Mouse (Mus musculus): ENCODE data around the gene Calm4. TPM values are rescaled to one million over a fixed set of nuclear protein-coding genes. Genes with fewer than 3 reads are reported as not detected.
"Not testable (repeated sequence)": the region's sequence is repeated elsewhere in the genome, so short reads cannot be mapped to it uniquely, and the experiment has no call there.

Calm4 gene
- polyA plus RNA-seq, 1 experiment, result not detected

DNA sequence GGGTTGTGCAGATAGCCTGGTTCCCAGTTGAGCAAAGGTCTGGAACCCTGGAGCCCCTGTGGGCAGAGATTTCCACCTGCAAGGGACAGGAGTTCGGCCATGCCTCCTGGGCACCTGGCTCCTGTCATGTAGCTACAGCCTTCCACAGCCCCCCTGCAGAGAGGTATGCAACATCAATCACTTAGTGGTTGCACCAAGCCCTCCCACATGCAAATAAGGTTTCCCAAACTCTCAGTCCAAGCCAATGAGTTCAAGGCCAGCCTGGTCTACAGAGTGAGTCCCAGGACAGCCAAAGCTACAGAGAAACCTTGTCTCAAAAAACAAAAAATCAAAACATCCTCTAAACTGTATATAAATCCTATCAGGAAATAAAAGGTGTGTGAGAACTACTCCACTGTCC, 12.8 kb downstream of the Calm4 start:
- no peak overlapping the region for H3K4me3 ChIP-seq (ENCODE audit: insufficient read depth, low read depth, low read length)
- no peak overlapping the region for H3K27ac ChIP-seq (ENCODE audit: insufficient read depth, low read depth, low read length)
- no peaks in the 10 kb centered on the region for H3K4me1 ChIP-seq (ENCODE audit: control insufficient read depth, insufficient read depth, low read length)
- TF ChIP-seq POLR2A (IDR thresholded peaks at IDR 0.05; ENCODE audit: insufficient read depth, low read depth, low read length) (no peak), CTCF (IDR thresholded peaks at IDR 0.05; ENCODE audit: insufficient read depth, low read depth, low read length) (no peak)
- WGBS, result 82% methylated on average over 1 of the region's 1 CpGs

GRCm38 (mm10) chr13:3853648-3854333, 16.2 kb downstream of the Calm4 start, which contains the start of gene Calm5:
Gene Calm5, plus strand, starts transcription at chr13:3854173.
- H3K4me1 ChIP-seq (ENCODE audit: control insufficient read depth, insufficient read depth, low read length); H3K27ac ChIP-seq (ENCODE audit: insufficient read depth, low read depth, low read length); H3K4me3 ChIP-seq (ENCODE audit: insufficient read depth, low read depth, low read length): not testable (repeated sequence)
- 87% methylated on average over 3 of the region's 3 CpGs for WGBS

- Histone ChIP-seq H3K4me1 (ENCODE audit: control insufficient read depth, insufficient read depth, low read length) (no peaks in the 10 kb centered on the region), H3K4me3 (ENCODE audit: insufficient read depth, low read depth, low read length) (no peak overlapping the region), H3K27ac (ENCODE audit: insufficient read depth, low read depth, low read length) (no peak overlapping the region)
- TF ChIP-seq CTCF (IDR thresholded peaks at IDR 0.05; ENCODE audit: insufficient read depth, low read depth, low read length) (no peak), POLR2A (IDR thresholded peaks at IDR 0.05; ENCODE audit: insufficient read depth, low read depth, low read length) (no peak)
- WGBS, result 84% methylated on average over 2 of the region's 2 CpGs
These were observed 17.3 kb downstream of the Calm4 start for GRCm38 (mm10) chr13:3854856-3855255.

DNA sequence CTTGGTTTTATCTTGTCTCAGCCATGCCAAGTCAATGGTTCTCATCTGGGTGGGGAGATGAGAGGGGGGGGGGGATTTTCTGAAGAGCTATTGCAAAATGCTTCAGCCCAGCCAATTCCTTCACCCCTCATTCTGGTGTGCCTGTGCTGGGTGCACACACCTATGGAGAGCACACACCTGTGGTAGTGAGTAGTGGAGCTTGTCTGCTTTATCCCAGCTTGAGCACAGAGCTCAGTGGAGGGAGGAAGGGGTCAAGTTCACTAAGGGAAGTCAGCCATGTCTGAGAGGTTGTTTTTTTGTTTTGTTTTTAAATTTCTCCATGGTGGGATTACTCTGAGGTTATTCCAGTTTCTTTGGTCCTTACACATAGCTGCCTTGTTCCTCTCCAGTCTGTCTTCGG, 18.7 kb downstream of the Calm4 start:
- TF ChIP-seq POLR2A (IDR thresholded peaks at IDR 0.05; ENCODE audit: insufficient read depth, low read depth, low read length) (no peak), CTCF (IDR thresholded peaks at IDR 0.05; ENCODE audit: insufficient read depth, low read depth, low read length) (no peak)
- H3K27ac ChIP-seq (ENCODE audit: insufficient read depth, low read depth, low read length), result no peak overlapping the region
- 73% methylated on average over 1 of the region's 1 CpGs for WGBS

GRCm38 (mm10) chr13:3861251-3861650, 23.7 kb downstream of the Calm4 start:
- Histone ChIP-seq H3K27ac (ENCODE audit: insufficient read depth, low read depth, low read length) (no peak overlapping the region), H3K4me1 (ENCODE audit: control insufficient read depth, insufficient read depth, low read length) (no peaks in the 10 kb centered on the region; the same call in 1 of the 2 replicates), H3K4me3 (ENCODE audit: insufficient read depth, low read depth, low read length) (no peak overlapping the region)
- TF ChIP-seq CTCF (IDR thresholded peaks at IDR 0.05; ENCODE audit: insufficient read depth, low read depth, low read length), result no peak
- no peak for TF ChIP-seq POLR2A (IDR thresholded peaks at IDR 0.05; ENCODE audit: insufficient read depth, low read depth, low read length)
- 95% methylated on average over 8 of the region's 8 CpGs for WGBS

More for the DNA sequence above, 18.7 kb downstream of the Calm4 start:
- Histone ChIP-seq H3K4me3 (ENCODE audit: insufficient read depth, low read depth, low read length) (no peak overlapping the region), H3K4me1 (ENCODE audit: control insufficient read depth, insufficient read depth, low read length) (no peaks in the 10 kb centered on the region)

- no peak for TF ChIP-seq POLR2A (IDR thresholded peaks at IDR 0.05; ENCODE audit: insufficient read depth, low read depth, low read length)
- no peak for TF ChIP-seq CTCF (IDR thresholded peaks at IDR 0.05; ENCODE audit: insufficient read depth, low read depth, low read length)
- Histone ChIP-seq H3K4me3 (ENCODE audit: insufficient read depth, low read depth, low read length) (no peak overlapping the region), H3K27ac (ENCODE audit: insufficient read depth, low read depth, low read length) (no peak overlapping the region), H3K4me1 (ENCODE audit: control insufficient read depth, insufficient read depth, low read length) (no peaks in the 10 kb centered on the region; the same call in 1 of the 2 replicates)
- 84% methylated on average over 3 of the region's 3 CpGs for WGBS
These were observed 24.8 kb downstream of the Calm4 start for GRCm38 (mm10) chr13:3862325-3862724.

DNA sequence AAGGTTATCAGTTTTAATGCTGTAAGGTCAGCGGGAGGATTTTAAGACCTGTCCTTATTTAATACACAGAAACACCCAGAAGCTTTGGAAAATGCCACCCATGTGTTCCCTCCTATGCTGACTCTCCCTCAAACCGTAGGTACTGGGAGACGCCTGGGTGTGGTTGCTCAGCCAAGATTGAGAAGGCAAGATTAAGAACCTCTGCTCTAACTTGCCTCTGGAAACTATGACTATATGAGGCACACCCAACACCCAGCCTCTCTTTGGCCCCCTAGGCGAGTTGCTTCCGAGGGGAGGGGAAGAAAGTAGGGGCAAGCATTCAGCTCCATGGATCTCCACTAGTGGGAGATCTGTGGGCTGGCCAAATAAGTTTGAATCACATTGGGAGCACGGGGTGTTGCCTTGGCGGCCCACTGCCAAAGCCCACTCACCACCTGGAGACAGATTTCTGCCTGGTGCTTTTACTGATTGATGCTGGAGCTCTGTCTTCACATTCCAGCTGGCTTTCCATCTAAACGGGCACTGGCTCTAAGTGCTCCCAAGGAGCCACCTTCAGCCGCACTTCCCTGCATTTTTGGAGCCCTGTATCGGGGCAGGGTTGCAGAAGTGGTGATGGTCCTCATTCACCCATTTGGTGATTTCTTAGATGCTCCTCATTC, 25.5 kb downstream of the Calm4 start:
- Histone ChIP-seq H3K4me1 (ENCODE audit: control insufficient read depth, insufficient read depth, low read length) (no peaks in the 10 kb centered on the region; the same call in 1 of the 2 replicates), H3K27ac (ENCODE audit: insufficient read depth, low read depth, low read length) (no peak overlapping the region), H3K4me3 (ENCODE audit: insufficient read depth, low read depth, low read length) (no peak overlapping the region)
- 88% methylated on average over 10 of the region's 10 CpGs for WGBS
- TF ChIP-seq CTCF (IDR thresholded peaks at IDR 0.05; ENCODE audit: insufficient read depth, low read depth, low read length), result no peak
- TF ChIP-seq POLR2A (IDR thresholded peaks at IDR 0.05; ENCODE audit: insufficient read depth, low read depth, low read length), result no peak

GRCm38 (mm10) chr13:3865648-3866354, 28.2 kb downstream of the Calm4 start:
- 86% methylated on average over 14 of the region's 14 CpGs for WGBS
- no peak overlapping the region for H3K4me3 ChIP-seq (ENCODE audit: insufficient read depth, low read depth, low read length)
- H3K4me1 ChIP-seq (ENCODE audit: control insufficient read depth, insufficient read depth, low read length), result no peaks in the 10 kb centered on the region; the same call in 1 of the 2 replicates
- no peak for TF ChIP-seq POLR2A (IDR thresholded peaks at IDR 0.05; ENCODE audit: insufficient read depth, low read depth, low read length)
- no peak for TF ChIP-seq CTCF (IDR thresholded peaks at IDR 0.05; ENCODE audit: insufficient read depth, low read depth, low read length)
- no peak overlapping the region for H3K27ac ChIP-seq (ENCODE audit: insufficient read depth, low read depth, low read length)
